Mouse (Mus musculus): ENCODE measurements around the gene Mvb12a. TPM values are rescaled to one million over a fixed set of nuclear protein-coding genes. Genes with fewer than 3 reads are reported as not detected.

The Mvb12a gene
- polyA plus RNA-seq, 1 experiment from 2014 or later = 30.1 TPM

Other genes with a start within 250 kb of the Mvb12a start
- gene Use1, start 176.1 kb upstream of the Mvb12a start, polyA plus RNA-seq (2018) = 88.4 to 157 TPM (median 128 TPM) in 3 replicates
- gene Ocel1, start 171.6 kb upstream of the Mvb12a start, polyA plus RNA-seq (2018) = 10.2 to 15.8 TPM (median 13.3 TPM) in 3 replicates
- 3.7 to 12.5 TPM (median 11.6 TPM) in 3 replicates for gene Nr2f6, start 161.0 kb upstream of the Mvb12a start, polyA plus RNA-seq (2018)
- not detected in 3 replicates for gene Ushbp1, start 147.1 kb upstream of the Mvb12a start, polyA plus RNA-seq (2018)
- 69.5 to 91.2 TPM (median 74.0 TPM) in 3 replicates for gene Babam1, start 146.1 kb upstream of the Mvb12a start, polyA plus RNA-seq (2018)
- 0.33 to 1.1 TPM in 2 of 3 replicates, not detected in the other for gene Ankle1, start 136.9 kb upstream of the Mvb12a start, polyA plus RNA-seq (2018)
- gene Abhd8, start 79.3 kb upstream of the Mvb12a start, polyA plus RNA-seq (2018) = 3.6 to 9.9 TPM (median 9.8 TPM) in 3 replicates
- gene Mrpl34, start 78.0 kb upstream of the Mvb12a start, polyA plus RNA-seq (2018) = 46.4 to 67.5 TPM (median 63.1 TPM) in 3 replicates
- gene Dda1, start 73.7 kb upstream of the Mvb12a start, polyA plus RNA-seq (2018) = 36.3 to 50.7 TPM (median 38.5 TPM) in 3 replicates
- 3.4 to 7.2 TPM (median 6.4 TPM) in 3 replicates for gene Ano8, start 57.0 kb upstream of the Mvb12a start, polyA plus RNA-seq (2018)
- gene Gtpbp3, start 54.8 kb upstream of the Mvb12a start, polyA plus RNA-seq (2018) = 4.0 to 12.7 TPM (median 11.4 TPM) in 3 replicates
- 0.28 to 0.96 TPM in 2 of 3 replicates, not detected in the other for gene Plvap, start 31.2 kb upstream of the Mvb12a start, polyA plus RNA-seq (2018)
- gene Ccdc194, start 17.2 kb upstream of the Mvb12a start, polyA plus RNA-seq (2018) = 0.12 to 0.17 TPM in 2 of 3 replicates, not detected in the other
- 155 to 1,074 TPM (median 938 TPM) in 3 replicates for gene Bst2, start 5.5 kb upstream of the Mvb12a start, polyA plus RNA-seq (2018)
- gene Tmem221, start 15.9 kb downstream of the Mvb12a start, polyA plus RNA-seq (2018) = 3.2 to 9.9 TPM (median 8.7 TPM) in 3 replicates
- gene Nxnl1, start 23.7 kb downstream of the Mvb12a start, polyA plus RNA-seq (2018) = not detected in 3 replicates
- 59.7 to 109 TPM (median 64.8 TPM) in 3 replicates for gene Slc27a1, start 26.0 kb downstream of the Mvb12a start, polyA plus RNA-seq (2018)
- 36.7 to 133 TPM (median 114 TPM) in 3 replicates for gene Pgls, start 49.3 kb downstream of the Mvb12a start, polyA plus RNA-seq (2018)
- 0.53 to 1.2 TPM (median 0.94 TPM) in 3 replicates for gene Fam129c, start 54.7 kb downstream of the Mvb12a start, polyA plus RNA-seq (2018)
- gene Colgalt1, start 68.1 kb downstream of the Mvb12a start, polyA plus RNA-seq (2018) = 108 to 170 TPM (median 143 TPM) in 3 replicates
- gene Unc13a, start 128.8 kb downstream of the Mvb12a start, polyA plus RNA-seq (2018) = 0.98 to 1.4 TPM (median 1.4 TPM) in 3 replicates
- 10.8 to 16.4 TPM (median 11.3 TPM) in 3 replicates for gene Jak3, start 133.4 kb downstream of the Mvb12a start, polyA plus RNA-seq (2018)
- 0.64 to 0.95 TPM (median 0.93 TPM) in 3 replicates for gene Insl3, start 146.3 kb downstream of the Mvb12a start, polyA plus RNA-seq (2018)
- gene B3gnt3, start 158.9 kb downstream of the Mvb12a start, polyA plus RNA-seq (2018) = 13.1 to 16.5 TPM (median 14.2 TPM) in 3 replicates
- gene Fcho1, start 182.8 kb downstream of the Mvb12a start, polyA plus RNA-seq (2018) = 5.0 to 6.2 TPM (median 5.8 TPM) in 3 replicates